Mouse (Mus musculus): ENCODE results near the gene Olfr1163. TPM values are rescaled to one million over a fixed set of nuclear protein-coding genes. Genes with fewer than 3 reads are reported as not detected.
"Not testable (repeated sequence)": the region's sequence is repeated elsewhere in the genome, so short reads cannot be mapped to it uniquely, and the experiment has no call there.

The Olfr1163 gene
- not detected in 2 replicates for polyA plus RNA-seq (2014; fragmentation: Nextera tagmentation; extraction: Ambion mirVana)

- H3K4me3 ChIP-seq (ENCODE audit: low read depth, low read length): no peak within 1 kb of the TSS
- H3K27ac ChIP-seq (ENCODE audit: low read depth, low read length): no peak within 1 kb of the TSS
- no peaks in the 10 kb centered on the region for H3K4me1 ChIP-seq (ENCODE audit: control insufficient read depth, insufficient read depth, low read length)
- no peaks in the 10 kb centered on the region for H3K36me3 ChIP-seq (ENCODE audit: control insufficient read depth, insufficient read depth, low read length)
- no peak for DNase-seq (ENCODE audit: low spot score)
- no peak for ATAC-seq (ENCODE audit: insufficient read depth, low FRiP score, low TSS enrichment)
- H3K4me2 ChIP-seq (ENCODE audit: low read depth): no peak within 1 kb of the TSS
- H3K27me3 ChIP-seq (ENCODE audit: control insufficient read depth, insufficient read depth, low read length): no peaks in the 10 kb centered on the region
- H3K9ac ChIP-seq (ENCODE audit: low read length): no peak within 1 kb of the TSS
- H3K9me3 ChIP-seq (ENCODE audit: control insufficient read depth, low read length): no peaks in the 10 kb centered on the region
Measured at GRCm38 (mm10) chr2:88071730-88072129, at the start of gene Olfr1163. Gene Olfr1163, minus strand, starts transcription at chr2:88071830.

GRCm38 (mm10) chr2:88093866-88094265 is 22.2 kb upstream of the Olfr1163 start, which contains the start of gene Olfr1164:
Gene Olfr1164, minus strand, starts transcription at chr2:88093966.
- Histone ChIP-seq H3K4me1 (ENCODE audit: control insufficient read depth, insufficient read depth, low read length) (no peaks in the 10 kb centered on the region), H3K9ac (ENCODE audit: low read length) (no peak within 1 kb of the TSS), H3K4me2 (ENCODE audit: low read depth) (no peak within 1 kb of the TSS), H3K27me3 (ENCODE audit: control insufficient read depth, insufficient read depth, low read length) (no peaks in the 10 kb centered on the region), H3K27ac (ENCODE audit: low read depth, low read length) (no peak within 1 kb of the TSS), H3K36me3 (ENCODE audit: control insufficient read depth, insufficient read depth, low read length) (no peaks in the 10 kb centered on the region), H3K4me3 (ENCODE audit: low read depth, low read length) (no peak within 1 kb of the TSS), H3K9me3 (ENCODE audit: control insufficient read depth, low read length) (no peaks in the 10 kb centered on the region)
- 80% methylated on average over 4 of the region's 4 CpGs for WGBS
- ATAC-seq (ENCODE audit: insufficient read depth, low FRiP score, low TSS enrichment) (no peak), DNase-seq (ENCODE audit: low spot score) (no peak)

GRCm38 (mm10) chr2:88063587-88063986 is 8.0 kb downstream of the Olfr1163 start:
- DNase-seq (ENCODE audit: low spot score): no peak
- Histone ChIP-seq H3K36me3 (ENCODE audit: control insufficient read depth, insufficient read depth, low read length) (no peaks in the 10 kb centered on the region), H3K4me2 (ENCODE audit: low read depth) (no peak overlapping the region), H3K9ac (ENCODE audit: low read length) (no peak overlapping the region), H3K27me3 (ENCODE audit: control insufficient read depth, insufficient read depth, low read length) (no peaks in the 10 kb centered on the region), H3K4me3 (ENCODE audit: low read depth, low read length) (no peak overlapping the region), H3K4me1 (ENCODE audit: control insufficient read depth, insufficient read depth, low read length) (no peaks in the 10 kb centered on the region), H3K27ac (ENCODE audit: low read depth, low read length) (no peak overlapping the region), H3K9me3 (ENCODE audit: control insufficient read depth, low read length) (no peaks in the 10 kb centered on the region)
- whole genome bisulfite sequencing: 92% methylated on average over 2 of the region's 2 CpGs
- ATAC-seq (ENCODE audit: insufficient read depth, low FRiP score, low TSS enrichment): no peak

- no peak within 1 kb of the TSS for H3K4me2 ChIP-seq (ENCODE audit: low read depth)
- no peak within 1 kb of the TSS for H3K9ac ChIP-seq (ENCODE audit: low read length)
- DNase-seq (ENCODE audit: low spot score) (no peak), ATAC-seq (ENCODE audit: insufficient read depth, low FRiP score, low TSS enrichment) (no peak)
- H3K27ac ChIP-seq (ENCODE audit: low read depth, low read length): no peak within 1 kb of the TSS
- H3K4me1 ChIP-seq (ENCODE audit: control insufficient read depth, insufficient read depth, low read length): no peaks in the 10 kb centered on the region
- H3K27me3 ChIP-seq (ENCODE audit: control insufficient read depth, insufficient read depth, low read length): no peaks in the 10 kb centered on the region
- 86% methylated on average over 1 of the region's 1 CpGs for WGBS
- no peaks in the 10 kb centered on the region for H3K36me3 ChIP-seq (ENCODE audit: control insufficient read depth, insufficient read depth, low read length)
- H3K4me3 ChIP-seq (ENCODE audit: low read depth, low read length): no peak within 1 kb of the TSS
- H3K9me3 ChIP-seq (ENCODE audit: control insufficient read depth, low read length): no peaks in the 10 kb centered on the region
Measured at GRCm38 (mm10) chr2:88051029-88051428, 20.6 kb downstream of the Olfr1163 start, which contains the start of gene Olfr1162. Gene Olfr1162, minus strand, starts transcription at chr2:88051129.

- Histone ChIP-seq H3K9ac (ENCODE audit: low read length) (no peak within 1 kb of the TSS), H3K27me3 (ENCODE audit: control insufficient read depth, insufficient read depth, low read length) (no peaks in the 10 kb centered on the region), H3K4me3 (ENCODE audit: low read depth, low read length) (no peak within 1 kb of the TSS), H3K9me3 (ENCODE audit: control insufficient read depth, low read length) (no peaks in the 10 kb centered on the region), H3K27ac (ENCODE audit: low read depth, low read length) (no peak within 1 kb of the TSS), H3K36me3 (ENCODE audit: control insufficient read depth, insufficient read depth, low read length) (no peaks in the 10 kb centered on the region), H3K4me1 (ENCODE audit: control insufficient read depth, insufficient read depth, low read length) (no peaks in the 10 kb centered on the region), H3K4me2 (ENCODE audit: low read depth) (no peak within 1 kb of the TSS)
- ATAC-seq (ENCODE audit: insufficient read depth, low FRiP score, low TSS enrichment): no peak
- no peak for DNase-seq (ENCODE audit: low spot score)
Measured at GRCm38 (mm10) chr2:88037599-88037998, 34.0 kb downstream of the Olfr1163 start, which contains the start of gene Olfr73. Gene Olfr73, minus strand, starts transcription at chr2:88037699.

- ATAC-seq (ENCODE audit: insufficient read depth, low FRiP score, low TSS enrichment); H3K9me3 ChIP-seq (ENCODE audit: control insufficient read depth, low read length); H3K9ac ChIP-seq (ENCODE audit: low read length); H3K4me1 ChIP-seq (ENCODE audit: control insufficient read depth, insufficient read depth, low read length); DNase-seq (ENCODE audit: low spot score); H3K4me3 ChIP-seq (ENCODE audit: low read depth, low read length); H3K36me3 ChIP-seq (ENCODE audit: control insufficient read depth, insufficient read depth, low read length); H3K4me2 ChIP-seq (ENCODE audit: low read depth); H3K27ac ChIP-seq (ENCODE audit: low read depth, low read length); H3K27me3 ChIP-seq (ENCODE audit: control insufficient read depth, insufficient read depth, low read length): not testable (repeated sequence)
- WGBS: 83% methylated on average over 1 of the region's 1 CpGs
Measured at GRCm38 (mm10) chr2:88022474-88022873, 49.2 kb downstream of the Olfr1163 start, which contains the start of gene Olfr1161. Gene Olfr1161, plus strand, starts transcription at chr2:88022774.

Other genes with a start within 250 kb of the Olfr1163 start
- gene Olfr1148, start 241.3 kb downstream of the Olfr1163 start, polyA plus RNA-seq (2014; fragmentation: Nextera tagmentation; extraction: Ambion mirVana): not detected in 2 replicates
- gene Olfr1150-ps1, start 227.8 kb downstream of the Olfr1163 start, polyA plus RNA-seq (2014; fragmentation: Nextera tagmentation; extraction: Ambion mirVana): not detected in 2 replicates
- not detected in 2 replicates for gene Olfr1151, start 216.0 kb downstream of the Olfr1163 start, polyA plus RNA-seq (2014; fragmentation: Nextera tagmentation; extraction: Ambion mirVana)
- not detected in 2 replicates for gene Olfr1152, start 205.3 kb downstream of the Olfr1163 start, polyA plus RNA-seq (2014; fragmentation: Nextera tagmentation; extraction: Ambion mirVana)
- not detected in 2 replicates for gene Olfr1153, start 176.9 kb downstream of the Olfr1163 start, polyA plus RNA-seq (2014; fragmentation: Nextera tagmentation; extraction: Ambion mirVana)
- not detected in 2 replicates for gene Olfr1154, start 166.7 kb downstream of the Olfr1163 start, polyA plus RNA-seq (2014; fragmentation: Nextera tagmentation; extraction: Ambion mirVana)
- not detected in 2 replicates for gene Olfr1155, start 126.7 kb downstream of the Olfr1163 start, polyA plus RNA-seq (2014; fragmentation: Nextera tagmentation; extraction: Ambion mirVana)
- not detected in 2 replicates for gene Olfr1156, start 118.7 kb downstream of the Olfr1163 start, polyA plus RNA-seq (2014; fragmentation: Nextera tagmentation; extraction: Ambion mirVana)
- not detected in 2 replicates for gene Olfr1157, start 103.5 kb downstream of the Olfr1163 start, polyA plus RNA-seq (2014; fragmentation: Nextera tagmentation; extraction: Ambion mirVana)
- not detected in 2 replicates for gene Olfr74, start 97.2 kb downstream of the Olfr1163 start, polyA plus RNA-seq (2014; fragmentation: Nextera tagmentation; extraction: Ambion mirVana)
- gene Olfr1158, start 81.7 kb downstream of the Olfr1163 start, polyA plus RNA-seq (2014; fragmentation: Nextera tagmentation; extraction: Ambion mirVana): not detected in 2 replicates
- gene Olfr1160, start 63.6 kb downstream of the Olfr1163 start, polyA plus RNA-seq (2014; fragmentation: Nextera tagmentation; extraction: Ambion mirVana): not detected in 2 replicates
- not detected in 2 replicates for gene Olfr1161, start 49.1 kb downstream of the Olfr1163 start, polyA plus RNA-seq (2014; fragmentation: Nextera tagmentation; extraction: Ambion mirVana)
- gene Olfr73, start 34.1 kb downstream of the Olfr1163 start, polyA plus RNA-seq (2014; fragmentation: Nextera tagmentation; extraction: Ambion mirVana): not detected in 2 replicates
- not detected in 2 replicates for gene Olfr1162, start 20.7 kb downstream of the Olfr1163 start, polyA plus RNA-seq (2014; fragmentation: Nextera tagmentation; extraction: Ambion mirVana)
- gene Olfr1164, start 22.1 kb upstream of the Olfr1163 start, polyA plus RNA-seq (2014; fragmentation: Nextera tagmentation; extraction: Ambion mirVana): not detected in 2 replicates
- not detected in 2 replicates for gene Olfr1166, start 56.4 kb upstream of the Olfr1163 start, polyA plus RNA-seq (2014; fragmentation: Nextera tagmentation; extraction: Ambion mirVana)
- gene Olfr1167, start 83.4 kb upstream of the Olfr1163 start, polyA plus RNA-seq (2014; fragmentation: Nextera tagmentation; extraction: Ambion mirVana): not detected in 2 replicates
- not detected in 2 replicates for gene Olfr1168, start 110.0 kb upstream of the Olfr1163 start, polyA plus RNA-seq (2014; fragmentation: Nextera tagmentation; extraction: Ambion mirVana)
- not detected in 2 replicates for gene Olfr1170, start 156.5 kb upstream of the Olfr1163 start, polyA plus RNA-seq (2014; fragmentation: Nextera tagmentation; extraction: Ambion mirVana)
- not detected in 2 replicates for gene Olfr1173, start 208.0 kb upstream of the Olfr1163 start, polyA plus RNA-seq (2014; fragmentation: Nextera tagmentation; extraction: Ambion mirVana)
- gene Olfr1174-ps, start 243.3 kb upstream of the Olfr1163 start, polyA plus RNA-seq (2014; fragmentation: Nextera tagmentation; extraction: Ambion mirVana): not detected in 2 replicates